Mouse (Mus musculus): ENCODE results near the gene Lpar2. TPM values are rescaled to one million over a fixed set of nuclear protein-coding genes. Genes with fewer than 3 reads are reported as not detected.

The Lpar2 gene
- polyA plus RNA-seq, 1 experiment from 2014 or later = 0.45 TPM

DNA sequence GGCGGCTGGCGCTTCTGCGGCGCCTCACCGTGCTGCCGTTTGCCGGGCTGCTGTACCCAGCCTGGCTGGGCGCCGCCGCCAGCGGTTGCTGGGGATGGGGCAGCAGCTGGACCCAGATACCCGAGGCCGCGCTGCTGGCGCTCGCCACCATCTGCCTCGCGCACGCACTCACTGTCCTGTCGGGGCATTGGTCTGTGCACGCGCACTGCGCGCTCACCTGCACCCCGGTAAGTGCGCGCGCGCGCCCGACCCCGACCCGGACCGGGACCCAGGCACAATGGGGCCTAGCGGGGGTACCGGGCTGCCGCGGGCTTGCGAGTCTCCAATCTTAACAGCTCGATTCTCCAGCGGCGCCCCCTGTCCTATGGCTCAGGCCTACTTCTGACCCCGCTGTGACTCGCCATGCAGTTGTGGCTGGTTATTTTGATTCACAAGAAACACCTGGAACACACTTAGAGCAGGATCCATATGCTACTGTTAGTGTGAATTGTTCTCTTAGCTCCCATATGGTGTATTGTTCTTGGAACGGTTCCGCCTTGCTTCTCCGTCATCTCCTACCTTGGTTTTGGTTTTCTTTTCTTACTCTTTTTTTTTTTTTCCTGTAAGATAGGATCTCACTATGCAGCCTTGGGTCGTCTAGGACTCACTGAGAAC, 30.7 kb upstream of the Lpar2 start:
- no peaks in the 10 kb centered on the region for H3K27me3 ChIP-seq (ENCODE audit: control insufficient read depth, insufficient read depth, low read depth, low read length)
- H3K4me1 ChIP-seq (replicated peaks; ENCODE audit: control insufficient read depth, insufficient read depth, low read length) = peaks cover 19% of the 10 kb centered on the region
- H3K36me3 ChIP-seq (ENCODE audit: control insufficient read depth, insufficient read depth, low read length) = peaks cover 15% of the 10 kb centered on the region
- 2% methylated on average over 41 of the region's 48 CpGs for WGBS
- peak overlapping the region; percentile 87 for H3K4me3 ChIP-seq (ENCODE audit: low read length)
- H3K27ac ChIP-seq (ENCODE audit: low read length) = peak overlapping the region; percentile 79
- peak; percentile 74 for ATAC-seq (ENCODE audit: low read depth)
- H3K9me3 ChIP-seq (ENCODE audit: control insufficient read depth, low read length) = no peaks in the 10 kb centered on the region
- H3K9ac ChIP-seq (ENCODE audit: low read length) = peak overlapping the region; percentile 91
- peak overlapping the region; percentile 70 for H3K4me2 ChIP-seq (ENCODE audit: low read depth, low read length)

DNA sequence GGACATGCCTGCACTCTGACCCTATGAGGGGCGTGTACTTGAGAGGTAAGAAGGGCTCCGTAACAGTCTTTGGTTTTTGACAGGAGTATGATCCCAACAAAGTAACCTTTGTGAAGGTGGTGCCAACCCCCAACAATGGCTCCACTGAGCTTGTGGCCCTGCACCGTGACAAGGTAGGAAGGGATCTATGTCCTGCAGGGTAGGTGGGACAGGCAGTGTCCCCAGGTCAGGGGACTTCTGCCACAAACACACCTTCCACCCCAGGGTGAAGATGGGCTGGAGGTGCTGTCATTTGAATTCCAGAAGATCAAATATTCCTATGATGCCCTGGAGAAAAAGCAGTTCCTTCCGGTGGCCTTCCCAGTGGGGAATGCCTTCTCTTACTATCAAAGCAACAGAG, 28.6 kb upstream of the Lpar2 start:
- Histone ChIP-seq H3K4me1 (replicated peaks; ENCODE audit: control insufficient read depth, insufficient read depth, low read length) (peaks cover 19% of the 10 kb centered on the region), H3K27ac (ENCODE audit: low read length) (no peak overlapping the region), H3K36me3 (ENCODE audit: control insufficient read depth, insufficient read depth, low read length) (peaks cover 31% of the 10 kb centered on the region), H3K9ac (ENCODE audit: low read length) (no peak overlapping the region), H3K27me3 (ENCODE audit: control insufficient read depth, insufficient read depth, low read depth, low read length) (no peaks in the 10 kb centered on the region), H3K4me3 (ENCODE audit: low read length) (no peak overlapping the region), H3K4me2 (ENCODE audit: low read depth, low read length) (no peak overlapping the region), H3K9me3 (ENCODE audit: control insufficient read depth, low read length) (no peaks in the 10 kb centered on the region)
- no peak for ATAC-seq (ENCODE audit: low read depth)
- 86% methylated on average over 4 of the region's 4 CpGs for WGBS

DNA sequence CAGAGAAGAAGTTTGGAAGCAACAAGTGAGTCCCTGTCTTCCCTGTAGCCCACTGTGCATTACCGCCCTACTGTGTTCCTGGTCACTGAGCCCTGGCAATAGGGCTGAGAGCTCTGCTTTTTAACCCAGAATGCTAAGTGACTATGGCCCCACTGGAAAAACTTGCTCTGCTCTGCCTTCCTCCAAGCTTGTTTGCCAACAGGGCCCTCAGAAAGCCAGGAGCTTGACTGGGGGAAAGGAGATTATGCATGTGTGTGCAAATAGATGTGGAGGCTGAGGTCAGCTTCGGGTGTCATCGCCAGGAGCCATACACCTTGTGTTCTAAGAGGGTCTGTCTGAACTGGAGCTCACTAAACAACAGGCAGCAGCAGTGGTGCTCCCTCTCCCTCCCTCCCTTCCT, 28.1 kb upstream of the Lpar2 start:
- H3K36me3 ChIP-seq (ENCODE audit: control insufficient read depth, insufficient read depth, low read length) = peaks cover 35% of the 10 kb centered on the region
- ATAC-seq (ENCODE audit: low read depth) = no peak
- H3K27ac ChIP-seq (ENCODE audit: low read length) = no peak overlapping the region
- WGBS = 85% methylated on average over 3 of the region's 3 CpGs
- H3K4me1 ChIP-seq (replicated peaks; ENCODE audit: control insufficient read depth, insufficient read depth, low read length) = peaks cover 19% of the 10 kb centered on the region
- H3K4me2 ChIP-seq (ENCODE audit: low read depth, low read length) = no peak overlapping the region
- no peak overlapping the region for H3K4me3 ChIP-seq (ENCODE audit: low read length)
- no peaks in the 10 kb centered on the region for H3K27me3 ChIP-seq (ENCODE audit: control insufficient read depth, insufficient read depth, low read depth, low read length)
- no peaks in the 10 kb centered on the region for H3K9me3 ChIP-seq (ENCODE audit: control insufficient read depth, low read length)
- H3K9ac ChIP-seq (ENCODE audit: low read length) = no peak overlapping the region

DNA sequence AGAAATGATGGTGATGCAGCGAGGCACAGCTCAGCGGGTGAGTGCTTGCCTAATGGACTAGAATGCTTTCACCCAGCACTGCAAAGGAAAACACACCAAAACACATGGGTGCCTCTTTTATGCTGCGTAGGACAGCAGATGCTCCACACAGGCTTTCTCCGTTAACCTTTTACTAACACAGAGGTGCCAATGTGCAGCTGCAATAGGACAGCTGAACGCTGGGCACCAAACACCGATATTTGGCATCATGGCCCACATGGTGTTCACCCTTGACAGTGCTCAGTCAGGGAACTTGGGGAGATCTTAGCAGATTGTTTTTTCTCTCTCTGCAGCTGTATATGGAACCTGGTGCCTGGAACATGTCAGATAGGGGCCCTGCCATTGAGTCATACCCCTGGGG, 27.3 kb upstream of the Lpar2 start:
- H3K4me3 ChIP-seq (ENCODE audit: low read length) = no peak overlapping the region
- H3K9ac ChIP-seq (ENCODE audit: low read length) = no peak overlapping the region
- no peaks in the 10 kb centered on the region for H3K27me3 ChIP-seq (ENCODE audit: control insufficient read depth, insufficient read depth, low read depth, low read length)
- no peak overlapping the region for H3K27ac ChIP-seq (ENCODE audit: low read length)
- H3K4me2 ChIP-seq (ENCODE audit: low read depth, low read length) = no peak overlapping the region
- 90% methylated on average over 6 of the region's 6 CpGs for WGBS
- ATAC-seq (ENCODE audit: low read depth) = no peak
- H3K4me1 ChIP-seq (replicated peaks; ENCODE audit: control insufficient read depth, insufficient read depth, low read length) = peaks cover 19% of the 10 kb centered on the region
- peaks cover 43% of the 10 kb centered on the region for H3K36me3 ChIP-seq (ENCODE audit: control insufficient read depth, insufficient read depth, low read length)
- H3K9me3 ChIP-seq (ENCODE audit: control insufficient read depth, low read length) = no peaks in the 10 kb centered on the region

DNA sequence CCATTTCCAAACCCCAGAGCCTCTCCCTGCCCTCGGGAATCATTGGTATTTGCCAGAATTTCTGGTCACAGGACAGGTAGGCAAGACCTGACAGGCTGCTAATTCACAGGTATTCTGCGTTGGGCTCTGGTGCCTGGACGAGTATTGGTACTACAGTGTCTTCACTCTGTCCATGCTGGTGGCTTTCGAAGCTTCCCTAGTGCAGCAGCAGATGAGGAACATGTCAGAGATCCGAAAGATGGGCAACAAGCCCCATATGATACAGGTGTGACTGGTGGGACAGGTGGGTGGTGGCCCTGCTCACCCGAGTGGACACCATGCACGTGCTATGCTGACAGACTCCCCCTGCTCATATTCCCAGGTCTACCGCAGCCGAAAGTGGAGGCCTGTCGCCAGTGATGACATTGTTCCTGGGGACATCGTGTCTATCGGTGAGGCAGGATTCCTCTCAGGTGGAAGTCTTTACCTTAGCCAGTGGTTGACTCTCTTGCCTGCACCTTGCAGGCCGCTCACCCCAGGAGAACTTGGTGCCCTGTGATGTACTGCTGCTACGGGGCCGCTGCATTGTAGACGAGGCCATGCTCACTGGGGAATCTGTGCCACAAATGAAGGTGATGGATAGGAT, 25.4 kb upstream of the Lpar2 start:
- H3K27ac ChIP-seq (ENCODE audit: low read length) = no peak overlapping the region
- no peak overlapping the region for H3K4me2 ChIP-seq (ENCODE audit: low read depth, low read length)
- H3K4me1 ChIP-seq (replicated peaks; ENCODE audit: control insufficient read depth, insufficient read depth, low read length) = peaks cover 13% of the 10 kb centered on the region
- no peaks in the 10 kb centered on the region for H3K27me3 ChIP-seq (ENCODE audit: control insufficient read depth, insufficient read depth, low read depth, low read length)
- ATAC-seq (ENCODE audit: low read depth) = no peak
- H3K9me3 ChIP-seq (ENCODE audit: control insufficient read depth, low read length) = no peaks in the 10 kb centered on the region
- WGBS = 94% methylated on average over 16 of the region's 16 CpGs
- no peak overlapping the region for H3K9ac ChIP-seq (ENCODE audit: low read length)
- H3K4me3 ChIP-seq (ENCODE audit: low read length) = no peak overlapping the region
- H3K36me3 ChIP-seq (ENCODE audit: control insufficient read depth, insufficient read depth, low read length) = peaks cover 59% of the 10 kb centered on the region

DNA sequence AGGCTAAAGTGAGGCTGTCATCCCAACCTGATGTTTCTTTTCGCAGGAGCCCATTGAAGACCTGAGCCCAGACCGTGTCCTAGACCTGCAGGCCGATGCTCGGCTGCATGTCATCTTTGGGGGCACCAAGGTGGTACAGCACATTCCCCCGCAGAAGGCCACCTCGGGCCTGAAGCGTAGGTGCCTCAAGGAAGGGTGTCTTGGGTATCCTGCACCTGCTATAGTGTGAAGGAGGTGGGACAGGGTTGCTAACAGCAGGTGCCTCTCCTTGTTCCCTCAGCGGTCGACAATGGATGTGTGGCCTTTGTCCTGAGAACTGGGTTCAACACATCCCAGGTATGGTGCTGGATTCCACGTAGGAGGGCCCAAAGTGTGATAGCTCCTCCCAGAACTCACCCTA, 24.6 kb upstream of the Lpar2 start:
- no peak for ATAC-seq (ENCODE audit: low read depth)
- Histone ChIP-seq H3K27ac (ENCODE audit: low read length) (no peak overlapping the region), H3K4me1 (replicated peaks; ENCODE audit: control insufficient read depth, insufficient read depth, low read length) (peaks cover 5% of the 10 kb centered on the region), H3K27me3 (ENCODE audit: control insufficient read depth, insufficient read depth, low read depth, low read length) (no peaks in the 10 kb centered on the region), H3K9ac (ENCODE audit: low read length) (no peak overlapping the region), H3K4me2 (ENCODE audit: low read depth, low read length) (no peak overlapping the region), H3K36me3 (ENCODE audit: control insufficient read depth, insufficient read depth, low read length) (peaks cover 67% of the 10 kb centered on the region), H3K9me3 (ENCODE audit: control insufficient read depth, low read length) (no peaks in the 10 kb centered on the region), H3K4me3 (ENCODE audit: low read length) (no peak overlapping the region)
- 90% methylated on average over 10 of the region's 10 CpGs for WGBS

DNA sequence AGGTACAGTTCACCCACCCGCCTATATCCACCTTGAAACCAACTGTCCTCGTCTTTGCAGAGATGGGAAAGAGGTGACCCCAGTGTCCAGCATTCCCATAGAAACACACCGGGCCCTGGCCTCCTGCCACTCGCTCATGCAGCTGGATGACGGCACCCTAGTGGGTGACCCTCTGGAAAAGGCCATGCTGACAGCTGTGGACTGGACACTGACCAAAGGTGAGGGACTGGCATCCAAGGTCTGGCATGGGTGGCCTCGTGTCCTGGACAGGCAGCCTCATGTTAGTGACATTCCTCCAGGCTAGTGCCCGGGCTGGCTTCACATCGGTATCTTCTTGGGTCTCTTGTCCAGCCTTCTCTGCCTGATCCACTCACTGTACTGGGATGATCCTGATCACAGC, 23.0 kb upstream of the Lpar2 start:
- H3K4me2 ChIP-seq (ENCODE audit: low read depth, low read length) = no peak overlapping the region

DNA sequence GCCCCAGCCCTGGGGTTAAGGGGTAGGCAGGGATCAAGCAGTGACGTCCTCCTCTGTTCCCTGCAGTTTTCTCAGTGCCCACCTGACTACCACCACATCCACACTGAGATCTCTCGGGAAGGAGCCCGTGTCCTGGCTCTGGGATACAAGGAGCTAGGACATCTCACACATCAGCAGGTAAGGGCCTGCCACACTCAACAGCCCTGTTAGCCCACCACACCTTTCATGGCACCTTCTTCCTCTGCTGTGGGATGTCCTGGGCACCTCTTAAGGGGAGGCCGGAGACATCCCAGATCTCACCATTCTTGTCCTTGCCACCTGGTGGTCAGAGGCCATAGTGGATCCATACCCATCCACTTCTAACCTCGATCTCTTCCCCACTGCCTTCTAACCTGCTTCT, 22.3 kb upstream of the Lpar2 start:
- Histone ChIP-seq H3K27ac (ENCODE audit: low read length) (no peak overlapping the region), H3K4me1 (replicated peaks; ENCODE audit: control insufficient read depth, insufficient read depth, low read length) (no peaks in the 10 kb centered on the region), H3K4me3 (ENCODE audit: low read length) (no peak overlapping the region), H3K9me3 (ENCODE audit: control insufficient read depth, low read length) (no peaks in the 10 kb centered on the region), H3K27me3 (ENCODE audit: control insufficient read depth, insufficient read depth, low read depth, low read length) (no peaks in the 10 kb centered on the region), H3K9ac (ENCODE audit: low read length) (no peak overlapping the region), H3K36me3 (ENCODE audit: control insufficient read depth, insufficient read depth, low read length) (peaks cover 76% of the 10 kb centered on the region), H3K4me2 (ENCODE audit: low read depth, low read length) (no peak overlapping the region)
- 88% methylated on average over 5 of the region's 5 CpGs for WGBS
- no peak for ATAC-seq (ENCODE audit: low read depth)

More for the DNA sequence above, 23.0 kb upstream of the Lpar2 start:
- ATAC-seq (ENCODE audit: low read depth) = no peak
- Histone ChIP-seq H3K9me3 (ENCODE audit: control insufficient read depth, low read length) (no peaks in the 10 kb centered on the region), H3K27me3 (ENCODE audit: control insufficient read depth, insufficient read depth, low read depth, low read length) (no peaks in the 10 kb centered on the region), H3K27ac (ENCODE audit: low read length) (no peak overlapping the region), H3K36me3 (ENCODE audit: control insufficient read depth, insufficient read depth, low read length) (peaks cover 76% of the 10 kb centered on the region), H3K4me1 (replicated peaks; ENCODE audit: control insufficient read depth, insufficient read depth, low read length) (no peaks in the 10 kb centered on the region), H3K9ac (ENCODE audit: low read length) (no peak overlapping the region), H3K4me3 (ENCODE audit: low read length) (no peak overlapping the region)
- WGBS = 93% methylated on average over 8 of the region's 8 CpGs

DNA sequence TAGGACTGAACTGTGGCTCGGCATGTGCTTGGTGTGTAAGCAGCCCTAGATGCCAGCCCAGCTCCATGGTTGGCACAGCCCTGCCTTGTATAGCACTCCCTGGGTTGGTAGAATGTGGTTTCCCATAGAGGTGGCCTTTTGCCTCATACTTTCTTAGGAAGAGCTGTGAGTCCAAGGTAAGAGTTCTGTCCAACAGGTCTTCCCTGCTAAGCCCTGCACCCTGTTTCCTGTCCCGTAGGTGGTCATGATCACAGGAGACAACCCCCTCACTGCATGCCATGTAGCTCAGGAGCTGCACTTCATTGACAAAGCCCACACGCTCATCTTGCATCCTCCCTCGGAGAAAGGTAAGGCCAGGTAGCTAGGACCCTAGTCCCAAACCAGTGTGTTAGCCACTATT, 20.4 kb upstream of the Lpar2 start:
- WGBS = 90% methylated on average over 4 of the region's 4 CpGs
- no peak overlapping the region for H3K4me2 ChIP-seq (ENCODE audit: low read depth, low read length)
- H3K27me3 ChIP-seq (ENCODE audit: control insufficient read depth, insufficient read depth, low read depth, low read length) = no peaks in the 10 kb centered on the region
- no peak overlapping the region for H3K9ac ChIP-seq (ENCODE audit: low read length)
- no peaks in the 10 kb centered on the region for H3K4me1 ChIP-seq (replicated peaks; ENCODE audit: control insufficient read depth, insufficient read depth, low read length)
- H3K9me3 ChIP-seq (ENCODE audit: control insufficient read depth, low read length) = no peaks in the 10 kb centered on the region
- no peak overlapping the region for H3K4me3 ChIP-seq (ENCODE audit: low read length)
- no peak overlapping the region for H3K27ac ChIP-seq (ENCODE audit: low read length)
- no peak for ATAC-seq (ENCODE audit: low read depth)
- peaks cover 87% of the 10 kb centered on the region for H3K36me3 ChIP-seq (ENCODE audit: control insufficient read depth, insufficient read depth, low read length)

All from lung, embryonic 16.5 days (tissue).